Mouse (Mus musculus) hindbrain, embryonic 15.5 days (tissue): ENCODE results near the gene Tigd3. TPM values are rescaled to one million over a fixed set of nuclear protein-coding genes. Genes with fewer than 3 reads are reported as not detected.
A peak's percentile ranks its signal among the peaks of the same experiment; 100 is the strongest.

ENCODE experiments used
- ATAC-seq: fragments of 200-750 bp; cut with Nextera tagmentation; 2 replicates; pipeline ENCODE4 v1.8.0; 2017; ENCODE audit warnings: low read depth, moderate number of reproducible peaks, moderate TSS enrichment; ENCODE audit not compliant: low FRiP score
- H3K27ac ChIP-seq: fragments of 300-500 bp; sonication (generic); replicated peaks from 2 replicates; pipeline ENCODE4 v1.5.1; 2015; ENCODE audit warnings: mild to moderate bottlenecking, inconsistent platforms
- H3K27me3 ChIP-seq: fragments of 300-500 bp; sonication (generic); 2 replicates; pipeline ENCODE4 v1.6.1; 2015; ENCODE audit warnings: control low read depth, inconsistent platforms
- H3K36me3 ChIP-seq: fragments of 300-500 bp; sonication (generic); 2 replicates; pipeline ENCODE4 v1.6.1; 2015; ENCODE audit warnings: control low read depth, inconsistent platforms
- H3K4me1 ChIP-seq: fragments of 300-500 bp; sonication (generic); replicated peaks from 2 replicates; pipeline ENCODE4 v1.6.1; 2015; ENCODE audit warnings: control low read depth, inconsistent platforms
- H3K4me2 ChIP-seq: fragments of 300-500 bp; sonication (generic); 2 replicates; pipeline ENCODE4 v1.6.1; 2015; ENCODE audit warnings: moderate library complexity, mild to moderate bottlenecking, inconsistent platforms
- H3K4me3 ChIP-seq: fragments of 300-500 bp; sonication (generic); 2 replicates; pipeline ENCODE4 v1.5.1; 2015; ENCODE audit warnings: mild to moderate bottlenecking, inconsistent platforms
- H3K9ac ChIP-seq: fragments of 300-500 bp; sonication (generic); 2 replicates; pipeline ENCODE4 v1.6.1; 2015; ENCODE audit warnings: inconsistent platforms
- H3K9me3 ChIP-seq: fragments of 300-500 bp; sonication (generic); 2 replicates; pipeline ENCODE4 v1.6.1; 2016; ENCODE audit warnings: control low read depth, inconsistent platforms
- WGBS: fragments of 180-500 bp; shearing (Covaris S2); methylation state at CpG from one replicate; pipeline ENCODE4 v1.1.7; 2015; 5-methylcytosine and 5-hydroxymethylcytosine counted together
- polyA plus RNA-seq: library from polyadenylated mRNA; unstranded; fragments of >200 nt; fragmentation: Nextera tagmentation; extraction: Ambion mirVana; gene quantifications from 2 replicates; pipeline ENCODE4 v1.2.1, GENCODE M21; 2015

Tigd3 gene
- polyA plus RNA-seq, 1 experiment from 2014 or later, result 11.7 TPM

DNA sequence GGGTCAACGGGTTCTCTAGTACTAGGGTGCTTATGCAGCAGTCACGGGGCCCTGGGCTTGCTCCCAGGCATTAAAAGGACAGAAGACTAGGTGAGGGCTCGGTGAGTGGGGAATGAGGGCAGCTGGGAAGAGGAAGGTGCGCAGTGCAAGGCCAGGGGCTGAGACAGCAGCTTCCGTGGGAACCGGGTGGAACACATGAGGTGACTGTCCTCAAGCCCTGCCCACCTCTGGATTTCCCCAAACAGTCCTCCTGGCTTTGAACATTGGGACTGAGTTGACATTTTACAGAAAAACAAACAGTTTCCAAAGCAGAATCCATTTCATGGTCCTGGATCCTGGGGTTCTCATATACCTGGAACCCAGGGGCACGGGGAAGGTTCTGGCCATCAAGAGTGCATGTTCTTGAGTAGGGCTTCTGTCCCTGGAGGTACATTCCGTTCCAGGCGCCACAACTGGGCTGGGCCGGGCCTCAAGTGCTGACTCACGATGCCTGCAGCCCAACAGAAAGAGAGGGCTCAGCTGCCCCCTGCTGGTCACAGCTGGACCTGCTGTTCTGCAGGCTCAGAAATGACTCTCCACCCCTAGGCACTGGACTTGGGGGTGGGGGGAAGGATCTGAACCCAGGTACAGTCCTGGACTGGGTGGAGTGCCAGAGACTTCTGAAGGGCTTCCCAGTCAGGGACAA is 44.0 kb downstream of the Tigd3 start:
- Histone ChIP-seq H3K4me1 (peaks cover 47% of the 10 kb centered on the region), H3K27me3 (no peaks in the 10 kb centered on the region), H3K4me3 (no peak overlapping the region), H3K9ac (no peak overlapping the region; the same call in 1 of the 2 replicates), H3K9me3 (no peaks in the 10 kb centered on the region), H3K27ac (no peak overlapping the region), H3K36me3 (0 out of 2 replicates have a peak, but pooled peaks cover 7% of the 10 kb centered on the region), H3K4me2 (0 out of 2 replicates have a peak overlapping the region, but pooled peaks have one; percentile 16)
- WGBS, result 32% methylated on average over 11 of the region's 11 CpGs
- 0 out of 2 replicates have a peak, but pooled peaks have one; percentile 12 for ATAC-seq

- no peak overlapping the region for H3K4me3 ChIP-seq
- 42% methylated on average over 13 of the region's 13 CpGs for WGBS
- peaks cover 57% of the 10 kb centered on the region for H3K4me1 ChIP-seq
- H3K9ac ChIP-seq, result no peak overlapping the region; the same call in 1 of the 2 replicates
- peak overlapping the region; percentile 98 for H3K27ac ChIP-seq
- no peak for ATAC-seq
- peak overlapping the region; percentile 76; the same call in 1 of the 2 replicates for H3K4me2 ChIP-seq
- H3K36me3 ChIP-seq, result 0 out of 2 replicates have a peak, but pooled peaks cover 3% of the 10 kb centered on the region
- H3K27me3 ChIP-seq, result no peaks in the 10 kb centered on the region
- no peaks in the 10 kb centered on the region for H3K9me3 ChIP-seq
These were observed 44.9 kb downstream of the Tigd3 start for GRCm38 (mm10) chr19:5848826-5849672.

DNA sequence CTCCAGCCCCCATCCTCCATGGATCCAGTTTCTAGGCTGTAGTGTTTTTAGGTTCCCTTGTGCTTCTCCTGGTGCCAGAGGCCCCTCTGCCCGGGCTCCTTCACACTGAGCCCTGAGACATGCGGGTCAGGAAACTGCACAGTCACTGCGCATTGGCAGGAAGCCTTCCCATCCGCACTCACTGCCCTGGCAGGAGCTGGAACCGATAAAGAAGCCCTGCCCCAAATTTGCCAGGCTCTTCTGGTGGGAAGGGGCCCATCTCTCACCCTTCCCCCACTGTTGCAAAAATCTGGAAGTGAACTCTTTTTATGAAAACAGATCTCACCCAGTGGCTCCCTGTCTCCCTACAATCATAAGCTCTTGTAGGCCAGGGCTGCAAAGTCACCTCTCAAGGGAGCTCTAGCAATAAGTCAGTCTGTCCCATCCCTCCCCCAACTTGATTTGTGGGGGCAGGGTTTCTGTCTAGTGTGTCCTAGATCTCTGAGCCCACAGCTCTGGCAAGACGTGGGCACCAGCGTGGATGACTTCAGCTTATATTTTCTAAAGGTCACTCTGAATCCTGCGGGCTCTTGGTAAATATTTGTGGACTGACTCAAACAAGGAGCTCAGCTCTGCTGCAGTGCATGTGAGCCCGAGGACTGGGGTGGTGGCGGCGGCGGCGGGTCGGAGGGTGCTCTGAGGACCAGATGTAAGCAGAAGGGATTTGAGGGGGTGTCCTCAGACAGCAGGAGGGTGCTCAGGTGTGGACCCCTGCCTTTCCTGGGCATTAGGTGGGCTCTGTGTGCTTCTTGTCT is 45.7 kb downstream of the Tigd3 start:
- H3K27me3 ChIP-seq, result no peaks in the 10 kb centered on the region
- peak overlapping the region; percentile 51 for H3K9ac ChIP-seq
- 0 out of 2 replicates have a peak, but pooled peaks cover 3% of the 10 kb centered on the region for H3K36me3 ChIP-seq
- H3K27ac ChIP-seq, result peak overlapping the region; percentile 98
- peak overlapping the region; percentile 76; the same call in 1 of the 2 replicates for H3K4me2 ChIP-seq
- peaks cover 65% of the 10 kb centered on the region for H3K4me1 ChIP-seq
- no peak for ATAC-seq
- H3K4me3 ChIP-seq, result no peak overlapping the region
- WGBS, result 63% methylated on average over 14 of the region's 14 CpGs
- H3K9me3 ChIP-seq, result no peaks in the 10 kb centered on the region

- peaks cover 74% of the 10 kb centered on the region for H3K4me1 ChIP-seq
- WGBS, result 40% methylated on average over 4 of the region's 4 CpGs
- ATAC-seq, result no peak
These were observed 46.6 kb downstream of the Tigd3 start for GRCm38 (mm10) chr19:5847306-5847796.

GRCm38 (mm10) chr19:5846557-5847305 is 47.2 kb downstream of the Tigd3 start:
- peaks cover 76% of the 10 kb centered on the region for H3K4me1 ChIP-seq
- H3K27ac ChIP-seq, result peak overlapping the region; percentile 98
- H3K9ac ChIP-seq, result peak overlapping the region; percentile 51
- H3K9me3 ChIP-seq, result no peaks in the 10 kb centered on the region
- ATAC-seq, result peak; percentile 86
- peak overlapping the region; percentile 35 for H3K4me3 ChIP-seq
- no peaks in the 10 kb centered on the region for H3K27me3 ChIP-seq
- peak overlapping the region; percentile 76 for H3K4me2 ChIP-seq
- H3K36me3 ChIP-seq, result no peaks in the 10 kb centered on the region
- WGBS, result 1% methylated on average over 16 of the region's 16 CpGs

More at GRCm38 (mm10) chr19:5847306-5847796, 46.6 kb downstream of the Tigd3 start:
- Histone ChIP-seq H3K9ac (peak overlapping the region; percentile 51), H3K9me3 (no peaks in the 10 kb centered on the region), H3K27me3 (no peaks in the 10 kb centered on the region), H3K4me3 (peak overlapping the region; percentile 35), H3K4me2 (peak overlapping the region; percentile 76), H3K27ac (peak overlapping the region; percentile 98), H3K36me3 (0 out of 2 replicates have a peak, but pooled peaks cover 3% of the 10 kb centered on the region)

GRCm38 (mm10) chr19:5846154-5846553 is 47.8 kb downstream of the Tigd3 start:
- Histone ChIP-seq H3K4me1 (peaks cover 79% of the 10 kb centered on the region), H3K27me3 (no peaks in the 10 kb centered on the region), H3K4me2 (peak overlapping the region; percentile 76), H3K27ac (peak overlapping the region; percentile 98), H3K36me3 (no peaks in the 10 kb centered on the region), H3K4me3 (peak overlapping the region; percentile 35), H3K9ac (peak overlapping the region; percentile 51), H3K9me3 (no peaks in the 10 kb centered on the region)
- peak; percentile 57 for ATAC-seq
- WGBS, result 0% methylated on average over 7 of the region's 7 CpGs

DNA sequence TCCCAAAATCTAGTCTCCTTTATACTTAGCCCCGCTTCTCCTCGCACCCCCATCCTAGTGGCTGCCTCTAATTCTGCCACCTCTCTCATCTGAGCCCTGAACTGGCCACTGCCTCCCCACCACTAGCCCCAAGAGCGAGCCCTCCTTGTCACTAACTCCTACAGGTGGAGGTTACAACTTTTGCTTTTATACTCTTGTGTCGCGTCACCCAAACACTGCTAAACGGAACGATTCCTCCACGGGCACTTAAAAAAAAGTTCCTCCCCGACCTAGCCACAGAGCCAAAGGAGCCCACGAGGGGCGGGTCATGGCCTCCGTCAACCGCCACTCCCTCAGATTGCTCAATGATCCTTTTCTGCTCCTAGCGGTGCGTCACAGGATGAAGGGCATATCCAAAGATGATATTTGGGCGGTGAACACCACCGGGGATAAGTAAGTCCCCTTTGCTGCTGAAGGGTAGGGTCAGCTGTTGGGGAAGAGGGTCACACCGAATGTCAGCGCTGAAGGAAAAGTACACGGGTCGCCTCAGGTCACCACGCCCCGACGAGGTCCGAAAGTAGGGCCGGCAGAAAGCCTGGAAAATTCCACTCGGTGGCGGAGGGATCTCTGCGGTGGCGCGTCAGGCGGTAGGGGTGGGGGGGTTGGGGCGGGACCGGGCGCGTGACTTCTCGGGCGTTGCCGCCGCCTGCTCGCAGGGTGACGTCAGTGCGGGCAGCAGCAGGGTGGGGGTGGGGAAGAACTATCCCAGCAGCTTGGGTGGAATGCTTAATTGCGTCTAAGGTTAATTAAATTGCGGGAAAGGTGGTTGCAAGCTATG is 48.4 kb downstream of the Tigd3 start:
- Histone ChIP-seq H3K27me3 (no peaks in the 10 kb centered on the region), H3K4me3 (peak overlapping the region; percentile 35), H3K4me2 (peak overlapping the region; percentile 76), H3K4me1 (peaks cover 79% of the 10 kb centered on the region), H3K36me3 (no peaks in the 10 kb centered on the region), H3K9ac (peak overlapping the region; percentile 51), H3K9me3 (no peaks in the 10 kb centered on the region), H3K27ac (peak overlapping the region; percentile 98)
- ATAC-seq, result peak; percentile 66
- WGBS, result 7% methylated on average over 45 of the region's 45 CpGs

DNA sequence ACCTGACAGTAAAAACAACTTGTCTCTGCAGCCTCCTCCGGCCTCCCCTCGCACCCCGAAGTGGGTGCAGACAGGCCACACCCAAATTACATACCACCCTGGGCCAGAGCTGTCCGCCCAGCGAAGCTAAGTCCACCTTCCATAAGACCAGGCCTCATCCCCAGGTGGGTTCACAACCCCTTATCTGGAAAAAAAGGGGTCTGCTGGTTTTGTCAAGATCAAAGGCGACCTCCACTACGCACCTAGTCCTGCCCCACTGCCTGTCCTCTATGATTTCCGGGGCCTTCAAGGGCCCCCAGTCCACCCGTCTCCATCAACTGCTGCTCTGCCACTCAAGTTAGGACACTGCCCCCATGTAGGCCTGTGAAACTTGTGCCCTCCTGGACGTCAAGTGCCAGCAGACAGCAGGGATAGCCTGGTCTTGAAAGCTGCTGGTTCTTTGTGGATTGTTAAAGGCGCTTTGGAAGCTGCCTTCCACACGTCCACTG is 49.1 kb downstream of the Tigd3 start:
- Histone ChIP-seq H3K9ac (0 out of 2 replicates have a peak overlapping the region, but pooled peaks have one; percentile 28), H3K4me3 (peak overlapping the region; percentile 35), H3K4me2 (peak overlapping the region; percentile 76), H3K4me1 (peaks cover 76% of the 10 kb centered on the region), H3K36me3 (no peaks in the 10 kb centered on the region), H3K27ac (peak overlapping the region; percentile 98), H3K27me3 (no peaks in the 10 kb centered on the region), H3K9me3 (no peaks in the 10 kb centered on the region)
- 81% methylated on average over 12 of the region's 12 CpGs for WGBS
- no peak for ATAC-seq

DNA sequence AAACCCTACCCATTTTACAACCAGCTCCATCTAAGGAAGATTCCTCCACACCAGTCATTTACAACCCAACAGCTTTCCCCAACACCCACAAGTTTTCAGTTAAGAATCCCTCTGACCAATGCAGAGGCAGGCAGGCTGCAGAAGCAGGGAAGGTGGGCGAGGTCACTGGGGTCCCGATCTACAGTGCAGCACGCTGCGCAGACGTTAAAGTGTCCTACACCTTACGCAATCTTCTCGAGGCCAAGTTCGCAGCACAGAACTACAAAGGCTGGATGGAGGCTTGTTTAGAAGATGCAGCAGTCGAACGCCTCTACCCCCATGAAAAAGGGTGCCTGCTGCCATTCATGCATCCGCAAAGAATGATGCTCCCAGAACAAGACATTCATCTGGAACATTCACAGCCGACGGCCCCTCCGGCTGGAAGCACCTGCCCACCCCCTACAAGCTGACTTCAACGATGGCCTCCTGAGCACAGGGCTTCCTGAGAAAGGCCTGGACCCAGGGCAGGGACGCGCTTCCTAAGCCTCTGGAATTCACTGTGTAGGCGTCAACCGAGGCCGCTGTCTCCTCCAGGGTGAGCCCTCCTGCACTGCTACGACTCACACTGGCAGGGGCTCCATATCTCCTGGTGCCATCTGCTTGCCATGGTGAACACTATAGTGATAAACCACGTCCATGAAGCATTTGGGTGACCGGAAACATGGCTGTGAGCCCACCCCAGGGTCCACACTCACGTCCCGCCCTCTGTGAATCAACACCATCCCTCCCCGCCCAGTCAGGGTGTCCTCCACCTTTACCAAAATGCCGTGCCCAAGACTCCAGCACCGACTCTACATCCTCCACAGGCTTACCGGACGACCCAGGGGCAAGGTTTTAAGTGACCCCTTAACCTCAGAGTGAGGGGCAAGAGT is 49.9 kb downstream of the Tigd3 start:
- peaks cover 67% of the 10 kb centered on the region for H3K4me1 ChIP-seq
- no peak for ATAC-seq
- 0 out of 2 replicates have a peak overlapping the region, but pooled peaks have one; percentile 2 for H3K4me3 ChIP-seq
- H3K27ac ChIP-seq, result no peak overlapping the region
- no peaks in the 10 kb centered on the region for H3K36me3 ChIP-seq
- H3K9me3 ChIP-seq, result no peaks in the 10 kb centered on the region
- peak overlapping the region; percentile 76 for H3K4me2 ChIP-seq
- WGBS, result 76% methylated on average over 30 of the region's 30 CpGs
- no peak overlapping the region for H3K9ac ChIP-seq
- no peaks in the 10 kb centered on the region for H3K27me3 ChIP-seq
